Mouse (Mus musculus): ENCODE measurements at regions not wholly inside any gene's neighbourhood (a gene's known extent, or its start where the extent isn't known, plus 50 kb on each side); places are given as distances from the start of the nearest gene placed in this dataset.
"Not testable (repeated sequence)": the region's sequence is repeated elsewhere in the genome, so short reads cannot be mapped to it uniquely, and the experiment has no call there.

DNA sequence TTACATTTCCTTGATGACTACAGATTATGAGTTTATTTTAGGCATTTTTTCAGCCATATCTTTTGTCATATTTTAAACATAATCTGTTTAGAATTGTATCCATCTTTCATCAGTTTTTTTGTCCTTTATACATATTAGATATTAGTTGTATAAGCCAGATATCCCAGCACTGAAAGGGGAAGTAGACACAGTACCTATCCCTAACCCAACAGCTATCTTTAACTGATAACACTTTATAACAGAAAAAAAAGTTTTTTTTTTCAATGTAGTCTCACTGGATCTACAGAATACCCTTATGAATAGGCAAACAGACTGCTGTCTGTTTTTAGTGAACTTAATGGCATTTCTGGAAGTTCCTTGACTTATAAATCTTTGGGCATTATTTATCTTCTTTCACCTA is 1152.1 kb upstream of the Fam98a start:
- DNase-seq (ENCODE audit: low read depth, low spot score) = no peak

GRCm38 (mm10) chr17:76696219-76696618 is 1144.5 kb upstream of the Fam98a start:
- DNase-seq (ENCODE audit: low read depth, low spot score) = no peak

- peak; percentile 31 for DNase-seq (ENCODE audit: low read depth, low spot score)
These were observed 1106.3 kb upstream of the Fam98a start for GRCm38 (mm10) chr17:76658056-76658455.

DNA sequence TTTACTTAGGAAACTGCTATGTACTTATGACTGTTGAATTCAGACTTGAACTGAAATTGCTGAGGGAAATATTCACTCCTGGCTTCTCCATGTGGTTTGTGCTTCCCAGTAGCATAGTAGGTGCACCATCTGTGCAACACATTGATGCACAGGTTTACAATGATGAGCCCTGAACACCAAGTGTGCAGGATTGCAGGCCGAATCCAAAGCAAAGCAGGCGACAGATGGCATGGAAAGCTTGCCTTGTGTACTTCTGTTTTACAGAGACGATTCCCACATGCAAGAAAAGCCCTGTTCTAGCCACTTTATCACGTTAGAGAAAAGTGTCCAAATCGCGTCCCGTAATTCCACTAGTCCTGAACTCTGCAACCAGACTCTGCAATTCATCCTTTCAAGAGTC is 1074.2 kb upstream of the Fam98a start:
- peak; percentile 59 for DNase-seq (ENCODE audit: low read depth, low spot score)

DNA sequence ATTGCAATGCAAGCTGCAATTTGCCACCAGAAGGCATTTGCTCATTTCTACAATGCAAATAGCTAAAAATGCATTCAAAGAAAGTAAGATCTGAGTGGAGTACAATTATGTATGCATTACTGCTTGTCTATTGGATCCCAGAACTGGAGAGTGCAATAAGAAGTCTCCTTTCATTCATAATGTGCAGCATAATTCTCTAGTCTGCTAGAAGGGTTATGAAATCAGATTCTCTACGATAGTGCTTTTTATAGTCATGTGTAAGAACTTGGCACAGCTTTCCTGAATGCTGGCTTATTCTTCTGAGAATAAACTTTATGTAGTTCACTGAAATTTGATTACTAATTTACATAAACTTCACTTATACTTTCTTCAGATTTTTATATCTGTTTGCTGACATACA is 1053.5 kb upstream of the Fam98a start:
- DNase-seq (ENCODE audit: low read depth, low spot score) = peak; percentile 46

DNA sequence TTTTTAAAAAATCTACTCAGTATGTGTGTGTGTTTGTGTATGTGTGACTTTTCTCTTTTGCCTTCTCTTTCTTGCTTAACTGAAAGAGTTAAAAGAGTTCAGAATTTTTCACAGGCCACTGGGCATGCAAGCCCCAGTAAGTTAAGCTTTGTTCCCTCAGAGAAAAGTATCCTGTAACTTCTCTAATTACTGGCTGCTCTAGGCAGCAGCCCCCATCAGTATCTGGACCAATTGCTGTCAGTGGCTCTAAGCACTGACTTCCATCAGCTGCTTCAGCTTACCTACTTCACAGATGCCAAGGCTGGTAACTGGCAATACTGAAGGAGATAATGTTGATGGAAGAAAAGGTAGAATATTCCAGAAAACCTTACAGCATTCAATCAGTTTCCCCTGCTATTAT is 1026.6 kb upstream of the Fam98a start:
- DNase-seq (ENCODE audit: low read depth, low spot score) = no peak

GRCm38 (mm10) chr17:76559725-76560124 is 1008.0 kb upstream of the Fam98a start:
- no peak for DNase-seq (ENCODE audit: low read depth, low spot score)

DNA sequence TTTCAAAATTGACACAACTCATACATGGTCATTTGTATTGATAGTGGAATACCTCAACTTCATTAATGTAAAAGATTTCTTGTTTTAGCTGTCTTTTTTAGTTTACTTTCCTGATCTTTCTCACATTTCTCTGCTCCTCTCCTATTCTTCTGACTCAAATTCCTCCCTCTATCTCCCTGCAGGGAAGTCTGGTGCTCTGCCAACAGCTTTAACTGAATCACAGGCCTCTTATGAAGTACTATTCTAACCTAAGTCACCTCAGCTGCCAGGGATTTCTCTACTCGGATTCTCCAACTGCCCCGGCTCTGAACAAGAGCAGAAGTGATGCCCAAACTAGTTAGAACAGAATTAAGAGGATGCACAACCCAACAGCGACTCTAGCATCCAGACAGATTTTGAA is 993.8 kb upstream of the Fam98a start:
- DNase-seq (ENCODE audit: low read depth, low spot score) = peak; percentile 63

GRCm38 (mm10) chr17:76535772-76536171 is 984.0 kb upstream of the Fam98a start:
- DNase-seq (ENCODE audit: low read depth, low spot score) = no peak

GRCm38 (mm10) chr17:76501732-76502131 is 950.0 kb upstream of the Fam98a start:
- DNase-seq (ENCODE audit: low read depth, low spot score) = no peak

GRCm38 (mm10) chr17:76500446-76500845 is 948.7 kb upstream of the Fam98a start:
- no peak for DNase-seq (ENCODE audit: low read depth, low spot score)

DNA sequence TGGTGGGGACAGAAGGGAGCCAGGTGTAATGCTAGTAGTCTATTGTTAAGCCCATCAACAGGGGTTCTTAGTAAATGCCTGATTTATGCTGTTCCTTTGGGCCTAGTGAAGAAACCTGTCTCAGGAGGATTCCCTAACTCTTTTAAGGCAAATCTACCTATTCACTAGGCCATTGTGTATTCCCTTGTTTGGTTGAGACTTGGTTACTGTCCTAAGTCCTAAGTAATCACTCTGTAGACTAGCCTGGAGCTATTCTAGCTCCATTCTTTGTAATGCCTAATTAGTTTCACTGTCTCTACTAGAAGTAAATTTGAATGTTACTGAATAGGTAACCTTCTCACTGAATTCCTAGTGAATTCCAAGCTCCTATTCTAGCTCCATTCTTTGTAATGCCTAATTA is 948.2 kb upstream of the Fam98a start:
- DNase-seq (ENCODE audit: low read depth, low spot score) = not testable (repeated sequence)

DNA sequence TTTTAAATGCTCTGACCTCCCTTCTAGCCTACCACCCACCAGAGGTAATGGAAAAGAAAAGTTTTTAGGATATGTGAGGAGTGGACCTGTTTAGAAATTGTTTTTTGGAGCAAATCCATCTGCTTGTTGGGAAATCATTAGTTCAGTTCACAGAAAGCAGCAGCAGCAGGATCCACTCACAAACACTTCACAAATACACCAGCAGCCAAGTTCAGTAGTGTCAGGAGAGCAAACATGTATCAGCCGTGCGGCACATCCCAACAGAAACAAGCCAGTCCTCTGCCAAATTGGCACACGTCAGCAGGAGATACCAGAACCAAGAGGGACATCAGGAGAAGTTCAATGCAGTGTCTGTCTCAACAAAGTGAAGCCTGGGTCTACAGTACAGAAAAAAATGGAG is 935.6 kb upstream of the Fam98a start:
- no peak for DNase-seq (ENCODE audit: low read depth, low spot score)

GRCm38 (mm10) chr17:76484130-76484529 is 932.4 kb upstream of the Fam98a start:
- DNase-seq (ENCODE audit: low read depth, low spot score) = peak; percentile 3

GRCm38 (mm10) chr17:76451296-76451834 is 899.6 kb upstream of the Fam98a start:
- DNase-seq (ENCODE audit: low read depth, low spot score) = peak; percentile 16
